Mouse (Mus musculus) embryonic facial prominence, embryonic 12.5 days (tissue): ENCODE data around the gene Arhgap44. TPM values are rescaled to one million over a fixed set of nuclear protein-coding genes. Genes with fewer than 3 reads are reported as not detected.

Source experiments
- ATAC-seq: fragments of 200-750 bp; cut with Nextera tagmentation; 2 replicates; pipeline ENCODE4 v1.8.0; 2017; ENCODE audit not compliant: insufficient number of reproducible peaks, insufficient read depth, low FRiP score, low TSS enrichment
- H3K27ac ChIP-seq: fragments of 300-500 bp; sonication (generic); 2 replicates; pipeline ENCODE4 v1.5.1; 2016; ENCODE audit warnings: mild to moderate bottlenecking
- H3K27me3 ChIP-seq: fragments of 300-500 bp; sonication (generic); 2 replicates; pipeline ENCODE4 v1.6.1; 2016; ENCODE audit warnings: mild to moderate bottlenecking, moderate library complexity
- H3K36me3 ChIP-seq: fragments of 300-500 bp; sonication (generic); 2 replicates; pipeline ENCODE4 v1.6.1; 2016; ENCODE audit warnings: mild to moderate bottlenecking
- H3K4me1 ChIP-seq: fragments of 300-500 bp; sonication (generic); 2 replicates; pipeline ENCODE4 v1.6.1; 2016
- H3K4me2 ChIP-seq: fragments of 300-500 bp; sonication (generic); replicated peaks from 2 replicates; pipeline ENCODE4 v1.6.1; 2016; ENCODE audit warnings: mild to moderate bottlenecking, moderate library complexity
- H3K4me3 ChIP-seq: fragments of 300-500 bp; sonication (generic); 2 replicates; pipeline ENCODE4 v1.5.1; 2016; ENCODE audit warnings: mild to moderate bottlenecking
- H3K9ac ChIP-seq: fragments of 300-500 bp; sonication (generic); 2 replicates; pipeline ENCODE4 v1.6.1; 2016; ENCODE audit warnings: mild to moderate bottlenecking, moderate library complexity
- H3K9me3 ChIP-seq: fragments of 300-500 bp; sonication (generic); 2 replicates; pipeline ENCODE4 v1.6.1; 2016; ENCODE audit warnings: mild to moderate bottlenecking, moderate library complexity
- WGBS: fragments of 180-500 bp; shearing (Covaris S2); methylation state at CpG from one replicate; pipeline ENCODE4 v1.1.7; 2016; 5-methylcytosine and 5-hydroxymethylcytosine counted together
- polyA plus RNA-seq: library from polyadenylated mRNA; unstranded; fragments of >200 nt; fragmentation: Nextera tagmentation; extraction: Ambion mirVana; gene quantifications from 2 replicates; pipeline ENCODE4 v1.2.1, GENCODE M21; 2016

The Arhgap44 gene
- 5.6 and 6.4 TPM in 2 replicates for polyA plus RNA-seq

GRCm38 (mm10) chr11:65162767-65163120 is at the start of gene Arhgap44:
TSS of gene Arhgap44 (minus strand) at chr11:65162961.
- WGBS: 0% methylated on average over 27 of the region's 27 CpGs
- peak within 1 kb of the TSS; percentile 96 for H3K4me2 ChIP-seq
- peaks cover 21% of the 10 kb centered on the region for H3K27me3 ChIP-seq
- H3K4me1 ChIP-seq: peaks cover 6% of the 10 kb centered on the region
- peak within 1 kb of the TSS; percentile 80 for H3K9ac ChIP-seq
- peak within 1 kb of the TSS; percentile 88 for H3K4me3 ChIP-seq
- ATAC-seq: peak; percentile 92
- H3K36me3 ChIP-seq: no peaks in the 10 kb centered on the region
- no peak within 1 kb of the TSS; the same call in 1 of the 2 replicates for H3K27ac ChIP-seq
- H3K9me3 ChIP-seq: no peaks in the 10 kb centered on the region

- Histone ChIP-seq H3K9me3 (no peaks in the 10 kb centered on the region), H3K36me3 (no peaks in the 10 kb centered on the region), H3K4me2 (no peak overlapping the region), H3K27ac (no peak overlapping the region), H3K9ac (no peak overlapping the region), H3K4me3 (no peak overlapping the region), H3K4me1 (no peaks in the 10 kb centered on the region), H3K27me3 (no peaks in the 10 kb centered on the region)
- ATAC-seq: no peak
- WGBS: 81% methylated on average over 6 of the region's 6 CpGs
These were observed 48.9 kb upstream of the Arhgap44 start for GRCm38 (mm10) chr11:65211701-65212100.

GRCm38 (mm10) chr11:65209441-65209840 is 46.7 kb upstream of the Arhgap44 start:
- no peak for ATAC-seq
- Histone ChIP-seq H3K27me3 (no peaks in the 10 kb centered on the region), H3K4me2 (no peak overlapping the region), H3K4me1 (no peaks in the 10 kb centered on the region; the same call in 1 of the 2 replicates), H3K27ac (no peak overlapping the region), H3K4me3 (no peak overlapping the region), H3K36me3 (no peaks in the 10 kb centered on the region), H3K9ac (no peak overlapping the region), H3K9me3 (no peaks in the 10 kb centered on the region)
- 39% methylated on average over 6 of the region's 6 CpGs for WGBS

DNA sequence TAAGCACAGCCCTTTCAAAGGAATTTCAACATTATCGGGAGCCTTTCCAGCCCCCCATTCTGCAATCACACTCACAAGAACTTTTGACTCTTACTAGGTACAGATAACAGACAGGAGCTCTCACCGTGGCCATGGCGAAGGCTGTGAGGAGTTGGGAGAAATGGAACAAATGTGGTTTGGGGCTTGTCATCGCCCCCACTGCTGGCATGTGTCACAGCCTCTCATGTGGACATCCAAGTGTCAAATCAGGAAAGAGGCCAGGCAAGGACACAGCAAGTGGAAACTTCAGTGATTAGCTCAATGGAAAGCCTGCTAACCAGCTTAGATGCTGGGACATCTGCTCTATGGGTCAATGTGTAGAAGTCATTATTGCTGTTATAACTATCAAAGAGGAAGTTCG is 42.5 kb upstream of the Arhgap44 start:
- Histone ChIP-seq H3K4me1 (no peaks in the 10 kb centered on the region; the same call in 1 of the 2 replicates), H3K27ac (no peak overlapping the region), H3K27me3 (no peaks in the 10 kb centered on the region), H3K9ac (no peak overlapping the region), H3K4me2 (no peak overlapping the region), H3K36me3 (no peaks in the 10 kb centered on the region), H3K4me3 (no peak overlapping the region), H3K9me3 (no peaks in the 10 kb centered on the region)
- 82% methylated on average over 5 of the region's 5 CpGs for WGBS
- no peak for ATAC-seq

DNA sequence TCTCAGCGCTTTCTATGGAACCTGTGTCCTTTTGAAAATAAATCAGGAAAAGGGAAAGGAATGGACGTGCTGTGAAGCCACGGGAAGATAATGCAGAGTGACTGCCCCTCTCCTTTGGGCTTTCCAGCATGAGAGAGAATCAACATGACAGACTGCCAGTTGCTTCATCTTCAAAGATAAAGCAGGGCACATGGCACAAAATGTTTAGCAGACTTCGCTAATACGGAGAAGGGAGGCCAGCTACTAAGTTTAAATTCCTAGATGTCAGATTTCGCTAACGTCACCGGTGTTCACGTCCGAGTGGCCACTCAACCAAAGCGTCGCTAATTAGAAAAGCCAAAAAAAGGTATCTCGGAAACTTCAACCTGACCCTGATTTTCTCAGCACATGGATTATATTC is 41.9 kb upstream of the Arhgap44 start:
- no peaks in the 10 kb centered on the region for H3K9me3 ChIP-seq
- no peak overlapping the region for H3K4me3 ChIP-seq
- no peaks in the 10 kb centered on the region for H3K27me3 ChIP-seq
- no peak for ATAC-seq
- no peak overlapping the region for H3K9ac ChIP-seq
- no peaks in the 10 kb centered on the region; the same call in 1 of the 2 replicates for H3K4me1 ChIP-seq
- WGBS: 58% methylated on average over 13 of the region's 13 CpGs
- H3K27ac ChIP-seq: no peak overlapping the region
- no peaks in the 10 kb centered on the region for H3K36me3 ChIP-seq
- H3K4me2 ChIP-seq: no peak overlapping the region

- H3K9ac ChIP-seq: no peak overlapping the region
- H3K4me1 ChIP-seq: no peaks in the 10 kb centered on the region; the same call in 1 of the 2 replicates
- H3K27ac ChIP-seq: no peak overlapping the region
- H3K9me3 ChIP-seq: no peaks in the 10 kb centered on the region
- no peak for ATAC-seq
- H3K36me3 ChIP-seq: no peaks in the 10 kb centered on the region
- no peak overlapping the region for H3K4me2 ChIP-seq
- 86% methylated on average over 1 of the region's 1 CpGs for WGBS
- no peaks in the 10 kb centered on the region for H3K27me3 ChIP-seq
- H3K4me3 ChIP-seq: no peak overlapping the region
These were observed 40.3 kb upstream of the Arhgap44 start for GRCm38 (mm10) chr11:65203020-65203419.

DNA sequence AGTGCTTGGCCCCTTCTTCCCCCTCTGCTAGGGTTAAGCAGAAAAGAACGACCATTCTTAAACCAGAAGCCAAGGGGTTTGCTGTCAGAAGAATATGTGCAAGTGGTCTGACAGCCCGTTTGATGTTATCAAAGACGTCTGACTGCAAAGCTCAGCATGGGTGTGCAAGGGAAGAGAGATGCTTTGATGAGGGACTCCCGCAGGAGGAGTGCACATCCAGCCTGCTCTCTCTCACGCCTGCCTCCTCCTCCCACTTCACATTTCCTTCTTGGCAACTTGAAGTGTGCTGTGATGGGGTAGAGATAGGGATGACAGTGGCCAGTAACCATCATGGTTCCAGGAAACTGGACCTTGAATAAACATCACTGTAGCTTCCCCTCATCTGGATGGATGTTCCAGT is 39.5 kb upstream of the Arhgap44 start:
- Histone ChIP-seq H3K9ac (no peak overlapping the region), H3K4me2 (no peak overlapping the region), H3K27ac (no peak overlapping the region), H3K9me3 (no peaks in the 10 kb centered on the region), H3K36me3 (no peaks in the 10 kb centered on the region), H3K4me3 (no peak overlapping the region), H3K27me3 (no peaks in the 10 kb centered on the region), H3K4me1 (no peaks in the 10 kb centered on the region; the same call in 1 of the 2 replicates)
- no peak for ATAC-seq
- WGBS: 47% methylated on average over 5 of the region's 5 CpGs

GRCm38 (mm10) chr11:65198026-65198425 is 35.3 kb upstream of the Arhgap44 start:
- WGBS: 80% methylated on average over 3 of the region's 3 CpGs
- no peaks in the 10 kb centered on the region for H3K9me3 ChIP-seq
- no peak overlapping the region for H3K4me3 ChIP-seq
- no peak overlapping the region for H3K27ac ChIP-seq
- H3K36me3 ChIP-seq: no peaks in the 10 kb centered on the region
- H3K4me1 ChIP-seq: no peaks in the 10 kb centered on the region
- no peaks in the 10 kb centered on the region for H3K27me3 ChIP-seq
- ATAC-seq: no peak
- H3K9ac ChIP-seq: no peak overlapping the region
- H3K4me2 ChIP-seq: no peak overlapping the region

DNA sequence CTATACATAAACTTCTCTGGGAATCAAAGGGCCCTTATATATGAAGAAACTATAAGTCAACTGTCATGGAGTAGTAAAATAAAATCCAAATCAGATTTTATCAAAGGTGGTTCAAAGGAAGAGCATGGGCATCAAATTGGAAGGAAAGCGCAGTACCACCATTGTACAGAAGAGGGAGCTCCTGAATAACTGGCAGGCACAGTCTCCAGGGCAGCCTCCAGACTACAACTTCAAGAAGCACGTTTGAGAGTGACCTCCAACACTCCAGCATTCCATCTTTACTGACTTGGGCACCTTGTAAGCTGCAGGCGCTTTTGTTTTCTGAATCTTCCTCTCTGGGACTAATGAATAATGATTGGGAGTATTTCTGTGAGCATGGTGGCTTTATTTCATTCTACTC is 34.5 kb upstream of the Arhgap44 start:
- no peak overlapping the region for H3K4me2 ChIP-seq
- H3K9me3 ChIP-seq: no peaks in the 10 kb centered on the region
- no peak for ATAC-seq
- WGBS: 5% methylated on average over 3 of the region's 3 CpGs
- no peaks in the 10 kb centered on the region for H3K4me1 ChIP-seq
- no peaks in the 10 kb centered on the region for H3K36me3 ChIP-seq
- no peak overlapping the region for H3K9ac ChIP-seq
- no peak overlapping the region for H3K27ac ChIP-seq
- H3K27me3 ChIP-seq: no peaks in the 10 kb centered on the region
- H3K4me3 ChIP-seq: no peak overlapping the region

DNA sequence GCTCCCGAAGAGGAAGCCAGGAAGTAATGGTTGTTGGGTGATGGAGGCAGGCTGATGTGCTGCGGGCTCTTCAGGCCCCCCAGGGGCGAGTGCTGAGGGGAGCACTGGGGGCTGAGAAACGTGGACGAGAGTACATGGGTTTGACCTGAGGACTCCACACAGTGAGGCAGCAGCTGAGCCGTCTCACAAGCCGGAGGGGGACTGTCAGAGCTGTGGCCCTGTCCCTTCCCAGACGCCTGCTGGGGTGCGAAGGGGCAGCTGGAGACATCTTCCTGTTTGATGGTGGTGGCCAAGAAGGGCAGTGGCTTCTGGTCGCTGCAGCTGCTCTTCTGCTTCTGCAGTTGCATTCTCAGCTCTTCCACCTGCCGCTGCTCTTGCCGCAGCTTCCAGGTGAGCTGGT is 24.2 kb upstream of the Arhgap44 start:
- ATAC-seq: no peak
- Histone ChIP-seq H3K9ac (no peak overlapping the region), H3K9me3 (no peaks in the 10 kb centered on the region), H3K27ac (no peak overlapping the region), H3K4me1 (no peaks in the 10 kb centered on the region), H3K27me3 (no peaks in the 10 kb centered on the region; the same call in 1 of the 2 replicates), H3K36me3 (no peaks in the 10 kb centered on the region), H3K4me3 (no peak overlapping the region), H3K4me2 (no peak overlapping the region)
- 84% methylated on average over 12 of the region's 12 CpGs for WGBS

- 91% methylated on average over 1 of the region's 1 CpGs for WGBS
- no peak overlapping the region for H3K9ac ChIP-seq
These were observed 22.4 kb upstream of the Arhgap44 start for GRCm38 (mm10) chr11:65185114-65185513.

DNA sequence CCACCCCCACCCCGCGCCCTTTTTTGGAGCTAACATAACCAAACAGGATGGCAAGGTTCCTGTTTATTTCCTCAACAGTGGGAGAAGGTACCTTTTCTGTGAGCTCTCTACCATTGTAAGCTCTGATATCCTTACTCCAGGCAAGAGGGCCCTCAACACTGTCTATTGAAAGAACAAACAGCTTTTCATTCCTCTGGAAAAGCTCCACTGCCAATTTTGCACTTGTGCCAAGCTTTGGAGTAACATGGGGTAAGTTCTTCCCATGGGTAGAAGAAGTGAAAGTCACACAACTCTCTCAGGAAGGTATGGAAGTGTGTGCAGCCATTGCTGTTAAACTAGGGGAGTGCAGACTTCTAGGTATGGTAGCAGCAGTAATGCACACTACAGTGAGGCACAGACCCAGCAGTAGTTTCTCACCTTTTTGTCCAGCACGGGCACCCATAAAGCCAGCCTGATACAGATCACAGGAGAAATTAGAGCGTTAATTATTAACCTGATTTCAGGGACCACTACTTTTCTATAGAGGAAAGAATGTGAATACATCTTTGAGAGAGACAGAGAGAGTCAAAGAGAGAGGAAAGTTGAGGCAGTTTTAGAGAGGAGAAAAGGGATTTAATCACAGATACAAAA is 7.5 kb upstream of the Arhgap44 start:
- no peaks in the 10 kb centered on the region for H3K27me3 ChIP-seq
- no peak overlapping the region for H3K4me2 ChIP-seq
- no peaks in the 10 kb centered on the region for H3K9me3 ChIP-seq
- ATAC-seq: no peak
- H3K36me3 ChIP-seq: no peaks in the 10 kb centered on the region
- 86% methylated on average over 4 of the region's 4 CpGs for WGBS
- no peak overlapping the region for H3K4me3 ChIP-seq
- H3K9ac ChIP-seq: no peak overlapping the region
- no peak overlapping the region for H3K27ac ChIP-seq
- no peaks in the 10 kb centered on the region for H3K4me1 ChIP-seq

More at GRCm38 (mm10) chr11:65185114-65185513, 22.4 kb upstream of the Arhgap44 start:
- Histone ChIP-seq H3K4me1 (no peaks in the 10 kb centered on the region), H3K4me2 (no peak overlapping the region), H3K9me3 (no peaks in the 10 kb centered on the region), H3K4me3 (no peak overlapping the region), H3K36me3 (no peaks in the 10 kb centered on the region), H3K27ac (no peak overlapping the region), H3K27me3 (no peaks in the 10 kb centered on the region; the same call in 1 of the 2 replicates)
- ATAC-seq: no peak
